Mouse (Mus musculus) embryonic facial prominence, embryonic 14.5 days (tissue): ENCODE measurements around the gene Tfap2d. TPM values are rescaled to one million over a fixed set of nuclear protein-coding genes. Genes with fewer than 3 reads are reported as not detected.
A peak's percentile ranks its signal among the peaks of the same experiment; 100 is the strongest.

Experiments used
- ATAC-seq: fragments of 200-750 bp; cut with Nextera tagmentation; 2 replicates; pipeline ENCODE4 v1.8.0; 2017; ENCODE audit warnings: low read depth, moderate number of reproducible peaks, moderate TSS enrichment
- DNase-seq: peaks from one replicate; pipeline ENCODE4 v3.0.0-alpha.2; 2015; ENCODE audit warnings: low spot score
- H3K27ac ChIP-seq: fragments of 300-500 bp; sonication (generic); replicated peaks from 2 replicates; pipeline ENCODE4 v1.5.1; 2014; ENCODE audit warnings: low read depth, mild to moderate bottlenecking, low read length, moderate library complexity
- H3K27me3 ChIP-seq: fragments of 300-500 bp; sonication (generic); replicated peaks from 2 replicates; pipeline ENCODE4 v1.6.1; 2014; ENCODE audit warnings: low read length; ENCODE audit not compliant: control insufficient read depth, insufficient read depth
- H3K36me3 ChIP-seq: fragments of 300-500 bp; sonication (generic); 2 replicates; pipeline ENCODE4 v1.6.1; 2014; ENCODE audit warnings: low read length, mixed read lengths; ENCODE audit not compliant: control insufficient read depth, insufficient read depth
- H3K4me1 ChIP-seq: fragments of 300-500 bp; sonication (generic); 2 replicates; pipeline ENCODE4 v1.6.1; 2014; ENCODE audit warnings: antibody characterized with exemption, low read length; ENCODE audit not compliant: control insufficient read depth, insufficient read depth
- H3K4me2 ChIP-seq: fragments of 300-500 bp; sonication (generic); 2 replicates; pipeline ENCODE4 v1.6.1; 2014; ENCODE audit warnings: low read depth, mild to moderate bottlenecking, low read length, moderate library complexity, mixed read lengths
- H3K4me3 ChIP-seq: fragments of 300-500 bp; sonication (generic); 2 replicates; pipeline ENCODE4 v1.5.1; 2014; ENCODE audit warnings: low read depth, mild to moderate bottlenecking, low read length
- H3K9ac ChIP-seq: fragments of 300-500 bp; sonication (generic); 2 replicates; pipeline ENCODE4 v1.6.1; 2014; ENCODE audit warnings: low read depth, mild to moderate bottlenecking, low read length, moderate library complexity, mixed read lengths
- H3K9me3 ChIP-seq: fragments of 300-500 bp; sonication (generic); 2 replicates; pipeline ENCODE4 v1.6.1; 2016; ENCODE audit warnings: low read length; ENCODE audit not compliant: control insufficient read depth
- WGBS: fragments of 180-500 bp; shearing (Covaris S2); extraction: QIAGEN DNeasy Blood & Tissue Kit; methylation state at CpG from one replicate; pipeline ENCODE4 v1.1.7; 2014; 5-methylcytosine and 5-hydroxymethylcytosine counted together
- polyA plus RNA-seq: library from polyadenylated mRNA; unstranded; fragments of >200 nt; fragmentation: Nextera tagmentation; extraction: Ambion mirVana; gene quantifications from 2 replicates; pipeline ENCODE4 v1.2.1, GENCODE M21; 2014

Gene Tfap2d
- polyA plus RNA-seq, 1 experiment from 2014 or later, result not detected

- no peak for DNase-seq
- Histone ChIP-seq H3K4me3 (no peak overlapping the region), H3K9ac (no peak overlapping the region), H3K27me3 (peaks cover 100% of the 10 kb centered on the region), H3K27ac (no peak overlapping the region), H3K36me3 (no peaks in the 10 kb centered on the region), H3K4me2 (no peak overlapping the region), H3K4me1 (no peaks in the 10 kb centered on the region), H3K9me3 (no peaks in the 10 kb centered on the region)
- WGBS, result 1% methylated on average over 13 of the region's 13 CpGs
- no peak for ATAC-seq
Measured at GRCm38 (mm10) chr1:19106841-19107800, 4.3 kb downstream of the Tfap2d start.

- no peak overlapping the region for H3K9ac ChIP-seq
- H3K4me1 ChIP-seq, result no peaks in the 10 kb centered on the region
- DNase-seq (no peak), ATAC-seq (no peak)
- no peak overlapping the region for H3K4me2 ChIP-seq
- H3K9me3 ChIP-seq, result no peaks in the 10 kb centered on the region
- H3K4me3 ChIP-seq, result no peak overlapping the region
- H3K27ac ChIP-seq, result no peak overlapping the region
- WGBS, result 3% methylated on average over 3 of the region's 3 CpGs
- peaks cover 100% of the 10 kb centered on the region for H3K27me3 ChIP-seq
- no peaks in the 10 kb centered on the region for H3K36me3 ChIP-seq
Measured at GRCm38 (mm10) chr1:19107801-19108200, 5.0 kb downstream of the Tfap2d start.

- DNase-seq, result peak; percentile 84
- no peaks in the 10 kb centered on the region for H3K9me3 ChIP-seq
Measured at GRCm38 (mm10) chr1:19109711-19110110, 6.9 kb downstream of the Tfap2d start.

GRCm38 (mm10) chr1:19110211-19110610, 7.4 kb downstream of the Tfap2d start:
- Histone ChIP-seq H3K9me3 (no peaks in the 10 kb centered on the region), H3K36me3 (no peaks in the 10 kb centered on the region), H3K4me2 (no peak overlapping the region), H3K27ac (no peak overlapping the region), H3K9ac (no peak overlapping the region), H3K27me3 (peaks cover 87% of the 10 kb centered on the region), H3K4me1 (no peaks in the 10 kb centered on the region), H3K4me3 (no peak overlapping the region)
- WGBS, result 0% methylated on average over 5 of the region's 5 CpGs
- ATAC-seq (no peak), DNase-seq (no peak)

More at GRCm38 (mm10) chr1:19109711-19110110, 6.9 kb downstream of the Tfap2d start:
- no peak overlapping the region for H3K9ac ChIP-seq
- no peak overlapping the region for H3K27ac ChIP-seq
- no peak overlapping the region for H3K4me3 ChIP-seq
- H3K4me1 ChIP-seq, result no peaks in the 10 kb centered on the region
- no peak overlapping the region for H3K4me2 ChIP-seq
- 0 out of 2 replicates have a peak, but pooled peaks have one; percentile 41 for ATAC-seq
- under 1% methylated on average over 16 of the region's 16 CpGs for WGBS
- H3K36me3 ChIP-seq, result no peaks in the 10 kb centered on the region
- peaks cover 92% of the 10 kb centered on the region for H3K27me3 ChIP-seq

GRCm38 (mm10) chr1:19111020-19111419, 8.2 kb downstream of the Tfap2d start:
- no peak overlapping the region for H3K4me3 ChIP-seq
- H3K27ac ChIP-seq, result no peak overlapping the region
- no peaks in the 10 kb centered on the region for H3K4me1 ChIP-seq
- no peaks in the 10 kb centered on the region for H3K9me3 ChIP-seq
- WGBS, result 1% methylated on average over 22 of the region's 22 CpGs
- no peaks in the 10 kb centered on the region for H3K36me3 ChIP-seq
- ATAC-seq (no peak), DNase-seq (no peak)
- peaks cover 79% of the 10 kb centered on the region for H3K27me3 ChIP-seq
- H3K9ac ChIP-seq, result no peak overlapping the region
- H3K4me2 ChIP-seq, result no peak overlapping the region

- H3K9ac ChIP-seq, result no peak overlapping the region
- peak; percentile 73 for DNase-seq
- no peaks in the 10 kb centered on the region for H3K36me3 ChIP-seq
- H3K4me2 ChIP-seq, result no peak overlapping the region
- H3K9me3 ChIP-seq, result no peaks in the 10 kb centered on the region
- no peaks in the 10 kb centered on the region for H3K4me1 ChIP-seq
- no peaks in the 10 kb centered on the region for H3K27me3 ChIP-seq
- no peak overlapping the region for H3K27ac ChIP-seq
- no peak overlapping the region for H3K4me3 ChIP-seq
- 5% methylated on average over 4 of the region's 4 CpGs for WGBS
- ATAC-seq, result no peak
Measured at GRCm38 (mm10) chr1:19178742-19179397, 76.0 kb downstream of the Tfap2d start.

- DNase-seq (peak; percentile 73), ATAC-seq (peak; percentile 72; the same call in 1 of the 2 replicates)
Measured at GRCm38 (mm10) chr1:19205649-19206048, 102.8 kb downstream of the Tfap2d start.

GRCm38 (mm10) chr1:19206194-19206593, 103.4 kb downstream of the Tfap2d start:
- peaks cover 30% of the 10 kb centered on the region for H3K27me3 ChIP-seq
- H3K4me3 ChIP-seq, result peak overlapping the region; percentile 42
- no peak overlapping the region; the same call in 1 of the 2 replicates for H3K27ac ChIP-seq
- peak overlapping the region; percentile 64 for H3K4me2 ChIP-seq
- whole genome bisulfite sequencing, result 2% methylated on average over 7 of the region's 7 CpGs
- DNase-seq, result peak; percentile 84
- H3K9ac ChIP-seq, result no peak overlapping the region
- H3K36me3 ChIP-seq, result no peaks in the 10 kb centered on the region
- no peak for ATAC-seq
- no peaks in the 10 kb centered on the region for H3K4me1 ChIP-seq
- no peaks in the 10 kb centered on the region for H3K9me3 ChIP-seq

More at GRCm38 (mm10) chr1:19205649-19206048, 102.8 kb downstream of the Tfap2d start:
- 1% methylated on average over 12 of the region's 12 CpGs for WGBS
- Histone ChIP-seq H3K4me2 (peak overlapping the region; percentile 64), H3K9ac (peak overlapping the region; percentile 19; the same call in 1 of the 2 replicates), H3K4me3 (peak overlapping the region; percentile 42), H3K36me3 (no peaks in the 10 kb centered on the region), H3K27ac (no peak overlapping the region), H3K4me1 (no peaks in the 10 kb centered on the region), H3K27me3 (peaks cover 25% of the 10 kb centered on the region), H3K9me3 (no peaks in the 10 kb centered on the region)
